Mouse (Mus musculus): ENCODE data around the gene Pkig. TPM values are rescaled to one million over a fixed set of nuclear protein-coding genes. Genes with fewer than 3 reads are reported as not detected.

Pkig gene
- total and polyA plus RNA-seq, 2 experiments from 2014 or later = 90.5 to 161 TPM

DNA sequence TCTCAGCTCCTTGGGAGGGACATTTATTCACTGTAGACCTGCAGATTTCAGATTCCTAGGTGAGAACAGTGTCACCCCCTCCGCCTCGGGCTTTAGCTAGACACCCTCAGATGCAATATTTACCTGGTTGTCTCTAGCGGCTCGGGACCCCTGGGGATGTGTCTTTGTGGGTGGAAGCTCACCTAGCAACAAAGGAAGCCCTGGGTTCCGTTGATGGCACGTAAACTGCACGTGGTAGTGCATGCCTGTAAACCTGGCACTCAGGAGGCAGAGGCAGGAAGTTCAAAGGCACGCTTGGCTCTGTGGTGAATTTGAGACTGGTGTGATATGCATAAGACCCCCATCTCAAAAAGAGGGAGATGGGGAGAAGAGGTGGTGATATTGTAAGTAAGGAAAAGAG, 112.5 kb downstream of the Pkig start:
- no peak overlapping the region for H3K4me3 ChIP-seq (ENCODE audit: low read depth, low read length)
- ATAC-seq (ENCODE audit: low FRiP score) (no peak), DNase-seq (ENCODE audit: low spot score) (no peak)
- no peak overlapping the region for H3K9ac ChIP-seq (replicated peaks; ENCODE audit: low read length, poor library complexity, severe bottlenecking)
- H3K4me1 ChIP-seq (ENCODE audit: insufficient read depth, low read length) = no peaks in the 10 kb centered on the region
- no peak overlapping the region for H3K27ac ChIP-seq (ENCODE audit: low read depth, low read length)
- TF ChIP-seq CTCF (IDR thresholded peaks at IDR 0.05) = no peak
- no peak overlapping the region for H3K4me2 ChIP-seq (ENCODE audit: low read depth, low read length, poor library complexity, severe bottlenecking)
- 92% methylated on average over 8 of the region's 8 CpGs for WGBS
- no peaks in the 10 kb centered on the region for H3K36me3 ChIP-seq (ENCODE audit: insufficient read depth, low read length)
- H3K9me3 ChIP-seq (ENCODE audit: low read length) = no peaks in the 10 kb centered on the region
- peaks cover 3% of the 10 kb centered on the region; the same call in 1 of the 2 replicates for H3K27me3 ChIP-seq (ENCODE audit: insufficient read depth, low read length)

Other genes starting within 250 kb of the Pkig start
- gene Oser1, start 233.7 kb upstream of the Pkig start, total RNA-seq (2014; rRNA removed) = 27.6 and 29.9 TPM in 2 replicates
- 63.8 and 64.7 TPM in 2 replicates for gene Oser1, start 233.7 kb upstream of the Pkig start, polyA plus RNA-seq (2015; fragmentation: Nextera tagmentation; extraction: Ambion mirVana)
- gene Gdap1l1, start 219.9 kb upstream of the Pkig start, total RNA-seq (2014; rRNA removed) = 150 and 182 TPM in 2 replicates
- gene Gdap1l1, start 219.9 kb upstream of the Pkig start, polyA plus RNA-seq (2015; fragmentation: Nextera tagmentation; extraction: Ambion mirVana) = 147 and 155 TPM in 2 replicates
- 24.5 and 29.9 TPM in 2 replicates for gene Fitm2, start 185.8 kb upstream of the Pkig start, total RNA-seq (2014; rRNA removed)
- gene Fitm2, start 185.8 kb upstream of the Pkig start, polyA plus RNA-seq (2015; fragmentation: Nextera tagmentation; extraction: Ambion mirVana) = 15.3 and 15.4 TPM in 2 replicates
- gene R3hdml, start 166.1 kb upstream of the Pkig start, total RNA-seq (2014; rRNA removed) = 0.38 TPM in 2 replicates
- gene R3hdml, start 166.1 kb upstream of the Pkig start, polyA plus RNA-seq (2015; fragmentation: Nextera tagmentation; extraction: Ambion mirVana) = 0.21 and 0.70 TPM in 2 replicates
- not detected in 2 replicates for gene Hnf4a, start 151.6 kb upstream of the Pkig start, total RNA-seq (2014; rRNA removed)
- not detected in 2 replicates for gene Hnf4a, start 151.6 kb upstream of the Pkig start, polyA plus RNA-seq (2015; fragmentation: Nextera tagmentation; extraction: Ambion mirVana)
- gene Ttpal, start 56.1 kb upstream of the Pkig start, total RNA-seq (2014; rRNA removed) = 76.2 and 91.9 TPM in 2 replicates
- gene Ttpal, start 56.1 kb upstream of the Pkig start, polyA plus RNA-seq (2015; fragmentation: Nextera tagmentation; extraction: Ambion mirVana) = 33.5 and 34.7 TPM in 2 replicates
- 96.1 and 101 TPM in 2 replicates for gene Serinc3, start 13.3 kb upstream of the Pkig start, total RNA-seq (2014; rRNA removed)
- 35.9 and 36.9 TPM in 2 replicates for gene Serinc3, start 13.3 kb upstream of the Pkig start, polyA plus RNA-seq (2015; fragmentation: Nextera tagmentation; extraction: Ambion mirVana)
- 1.4 and 2.6 TPM in 2 replicates for gene Ada, start 91.9 kb downstream of the Pkig start, total RNA-seq (2014; rRNA removed)
- gene Ada, start 91.9 kb downstream of the Pkig start, polyA plus RNA-seq (2015; fragmentation: Nextera tagmentation; extraction: Ambion mirVana) = 3.7 and 3.8 TPM in 2 replicates
- 0.19 and 0.22 TPM in 2 replicates for gene Ccn5, start 162.5 kb downstream of the Pkig start, total RNA-seq (2014; rRNA removed)
- 0.32 and 0.69 TPM in 2 replicates for gene Ccn5, start 162.5 kb downstream of the Pkig start, polyA plus RNA-seq (2015; fragmentation: Nextera tagmentation; extraction: Ambion mirVana)
- gene Kcnk15, start 195.3 kb downstream of the Pkig start, total RNA-seq (2014; rRNA removed) = 0.11 TPM in 1 of 2 replicates, not detected in the other
- gene Kcnk15, start 195.3 kb downstream of the Pkig start, polyA plus RNA-seq (2015; fragmentation: Nextera tagmentation; extraction: Ambion mirVana) = 0.12 and 0.25 TPM in 2 replicates